ENCODE assay signal across 13 mouse cellular contexts in genomic region chr12:3662660-3663059, GRCm38 (mm10).
A peak's percentile ranks its signal among the peaks of the same experiment; 100 is the strongest.
DNase-seq lines count a peak whose midpoint lies in the region; ATAC-seq and TF ChIP-seq lines count a peak whose summit lies in the region.
"Had no signal": no experiment of that assay in that cellular context is flagged by ENCODE, and none has a peak within 500 bp of the region (broad histone marks: within the 10 kb centered on the region; RNA-seq: fewer than 3 reads in every experiment).

No protein-coding gene starts in this region.

- no peaks in the 10 kb centered on the region; the same call in 1 of the 2 replicates for H3K36me3 ChIP-seq in ES-Bruce4 (ENCODE audit: control insufficient read depth, insufficient read depth, low read length, poor library complexity, severe bottlenecking)
- H3K36me3 ChIP-seq in intestine, embryonic 16.5 days (ENCODE audit: control insufficient read depth, insufficient read depth, low read length): no peaks in the 10 kb centered on the region
- H3K36me3 ChIP-seq: heart, embryonic 15.5 days; liver, embryonic 13.5 days had no signal

- TF ChIP-seq CTCF in cerebellum, adult 2 months (IDR thresholded peaks at IDR 0.05; ENCODE audit: borderline replicate concordance, insufficient read depth, low read depth, low read length): no peak
- no peak for TF ChIP-seq CTCF in ES-Bruce4 (IDR thresholded peaks at IDR 0.05; ENCODE audit: low read depth, low read length)

- no peak overlapping the region for H3K4me2 ChIP-seq in intestine, embryonic 16.5 days (ENCODE audit: low read depth, low read length)
- H3K4me2 ChIP-seq: heart, embryonic 15.5 days; liver, embryonic 13.5 days had no signal

- H3K27me3 ChIP-seq in cerebellum, adult 2 months (ENCODE audit: control insufficient read depth, insufficient read depth, low read length): no peaks in the 10 kb centered on the region
- H3K27me3 ChIP-seq in ES-Bruce4 (ENCODE audit: control insufficient read depth, insufficient read depth, low read length, poor library complexity, severe bottlenecking): no peaks in the 10 kb centered on the region
- no peaks in the 10 kb centered on the region for H3K27me3 ChIP-seq in intestine, embryonic 16.5 days (replicated peaks; ENCODE audit: control insufficient read depth, insufficient read depth, low read length)
- H3K27me3 ChIP-seq: heart, embryonic 15.5 days; liver, embryonic 13.5 days had no signal

- no peak for TF ChIP-seq POLR2A in cerebellum, adult 2 months (IDR thresholded peaks at IDR 0.05; ENCODE audit: borderline replicate concordance, insufficient read depth, low read length)
- no peak for TF ChIP-seq POLR2A in ES-Bruce4 (IDR thresholded peaks at IDR 0.05; ENCODE audit: insufficient read depth, low read length)

- no peak overlapping the region for H3K4me3 ChIP-seq in cerebellum, adult 2 months (replicated peaks; ENCODE audit: insufficient read depth, low read depth, low read length)
- no peak overlapping the region for H3K4me3 ChIP-seq in ES-Bruce4 (ENCODE audit: low read depth, low read length)
- no peak overlapping the region for H3K4me3 ChIP-seq in intestine, embryonic 16.5 days (ENCODE audit: low read length)
- H3K4me3 ChIP-seq: heart, embryonic 15.5 days; liver, embryonic 13.5 days had no signal

- peak; percentile 92 for TF ChIP-seq EP300 in ES-Bruce4 (IDR thresholded peaks at IDR 0.05; ENCODE audit: insufficient read depth, low read depth, low read length)

- H3K4me1 ChIP-seq in cerebellum, adult 2 months (ENCODE audit: control insufficient read depth, insufficient read depth, low read length): peaks cover 9% of the 10 kb centered on the region
- H3K4me1 ChIP-seq in ES-Bruce4 (ENCODE audit: control insufficient read depth, insufficient read depth, low read length): peaks cover 7% of the 10 kb centered on the region
- peaks cover 2% of the 10 kb centered on the region; the same call in 1 of the 2 replicates for H3K4me1 ChIP-seq in intestine, embryonic 16.5 days (ENCODE audit: control insufficient read depth, insufficient read depth, low read length)
- H3K4me1 ChIP-seq: liver, embryonic 13.5 days had no signal

- DNase-seq in cerebellum, adult 2 months: no peak
- DNase-seq in cerebellum, postnatal 4 days (ENCODE audit: low spot score in 2 of 2): no peak
- peak; percentile 21 for DNase-seq in kidney, postnatal 10 days
- DNase-seq in kidney, adult 11 months: no peak
- DNase-seq: B cell, adult 2 months; kidney, adult 9 months; liver, embryonic 13.5 days; thymus, postnatal 14 days had no signal

- peak; percentile 90 for ATAC-seq in intestine, embryonic 16.5 days
- no peak for ATAC-seq in inflammation-experienced regulatory T-cells, adult 6 months
- ATAC-seq in activated CD4-positive, CD25-positive, alpha-beta regulatory T cell, adult 4 months: no peak

- H3K9me3 ChIP-seq in ES-Bruce4 (replicated peaks; ENCODE audit: control insufficient read depth, insufficient read depth, low read length, poor library complexity, severe bottlenecking): no peaks in the 10 kb centered on the region
- no peaks in the 10 kb centered on the region for H3K9me3 ChIP-seq in intestine, embryonic 16.5 days (ENCODE audit: control insufficient read depth, low read length)
- H3K9me3 ChIP-seq: heart, embryonic 15.5 days; liver, embryonic 13.5 days had no signal

- H3K27ac ChIP-seq in cerebellum, adult 2 months (ENCODE audit: insufficient read depth, low read length): 0 out of 2 replicates have a peak overlapping the region, but pooled peaks have one; percentile 28
- H3K27ac ChIP-seq in ES-Bruce4 (ENCODE audit: insufficient read depth, low read length): peak overlapping the region; percentile 83
- H3K27ac ChIP-seq in intestine, embryonic 16.5 days (ENCODE audit: low read length): no peak overlapping the region
- H3K27ac ChIP-seq: heart, embryonic 15.5 days; liver, embryonic 13.5 days had no signal

- no peak overlapping the region for H3K9ac ChIP-seq in ES-Bruce4 (ENCODE audit: low read depth, poor library complexity, severe bottlenecking)
- H3K9ac ChIP-seq in intestine, embryonic 16.5 days (ENCODE audit: low read depth, low read length): no peak overlapping the region
- H3K9ac ChIP-seq: heart, embryonic 15.5 days; liver, embryonic 13.5 days had no signal
